ENCODE assay signal across 28 mouse cellular contexts in genomic region chr9:63802080-63802479, GRCm38 (mm10). TPM values are rescaled to one million over a fixed set of nuclear protein-coding genes. Genes with fewer than 3 reads are reported as not detected.
DNase-seq lines count a peak whose midpoint lies in the region; ATAC-seq and TF ChIP-seq lines count a peak whose summit lies in the region.
"Had no signal": no experiment of that assay in that cellular context is flagged by ENCODE, and none has a peak within 500 bp of the region (broad histone marks: within the 10 kb centered on the region; RNA-seq: fewer than 3 reads in every experiment).

No protein-coding gene starts in this region.

- TF ChIP-seq CTCF in kidney, adult 2 months (conservative IDR thresholded peaks at IDR 0.05; ENCODE audit: insufficient read depth, insufficient read length, low read depth, low read length): no peak

- no peak overlapping the region for H3K4me3 ChIP-seq in heart, embryonic 10.5 days
- no peak overlapping the region for H3K4me3 ChIP-seq in limb, embryonic 10.5 days
- no peak overlapping the region for H3K4me3 ChIP-seq in kidney, adult 2 months (ENCODE audit: insufficient read depth, low read depth, low read length)
- H3K4me3 ChIP-seq: embryonic facial prominence, embryonic 15.5 days; forebrain, embryonic 13.5 days; heart, adult 2 months; heart, embryonic 13.5 days; hindbrain, embryonic 15.5 days; liver, embryonic 15.5 days; midbrain, embryonic 12.5 days had no signal

- WGBS in heart, embryonic 10.5 days: 63% methylated on average over 5 of the region's 5 CpGs
- 68% methylated on average over 5 of the region's 5 CpGs for WGBS in limb, embryonic 10.5 days
- 79% methylated on average over 5 of the region's 5 CpGs for WGBS in kidney, adult 2 months

- H3K27me3 ChIP-seq in heart, embryonic 10.5 days (ENCODE audit: insufficient read depth, poor library complexity, severe bottlenecking): no peaks in the 10 kb centered on the region
- no peaks in the 10 kb centered on the region for H3K27me3 ChIP-seq in limb, embryonic 10.5 days (ENCODE audit: low read depth, poor library complexity, severe bottlenecking)
- no peaks in the 10 kb centered on the region for H3K27me3 ChIP-seq in kidney, adult 2 months (replicated peaks; ENCODE audit: control insufficient read depth, insufficient read depth, low read length)
- H3K27me3 ChIP-seq: embryonic facial prominence, embryonic 15.5 days; forebrain, embryonic 13.5 days; heart, embryonic 13.5 days; hindbrain, embryonic 15.5 days; liver, embryonic 15.5 days had no signal

- TF ChIP-seq POLR2A in kidney, adult 2 months (IDR thresholded peaks at IDR 0.05; ENCODE audit: low read depth, low read length): no peak

- DNase-seq in heart, embryonic 10.5 days (ENCODE audit: low spot score): no peak
- no peak for DNase-seq in heart, adult 11 months
- peak; percentile 59 for DNase-seq in CD4-positive helper T cell, adult 2 months (ENCODE audit: low read depth, low spot score)
- no peak for DNase-seq in limb, embryonic 10.5 days (ENCODE audit: low spot score)
- no peak for DNase-seq in embryo, embryonic 10.5 days (ENCODE audit: low spot score)
- no peak for DNase-seq in kidney, adult 2 months
- no peak for DNase-seq in lung, postnatal 10 days
- DNase-seq: adrenal gland, postnatal 10 days; cerebellum, adult 11 months; cerebellum, adult 9-10 months; gastrocnemius, postnatal 36 days; heart, adult 2 months; heart, postnatal 10 days; kidney, adult 9 months; kidney, postnatal 10 days; layer of hippocampus, adult 9-11 months; left cerebral cortex, postnatal 4 days; lung, embryonic 14.5 days; lung, postnatal 36 days; thymus, adult 2 months; thymus, postnatal 36 days had no signal

- peak; percentile 85 for ATAC-seq in activated CD4-positive, CD25-positive, alpha-beta regulatory T cell, adult 4 months
- ATAC-seq: forebrain, embryonic 13.5 days had no signal

- no peaks in the 10 kb centered on the region for H3K36me3 ChIP-seq in heart, embryonic 10.5 days
- no peaks in the 10 kb centered on the region for H3K36me3 ChIP-seq in limb, embryonic 10.5 days
- H3K36me3 ChIP-seq in kidney, adult 2 months (ENCODE audit: control insufficient read depth, insufficient read depth, low read length): no peaks in the 10 kb centered on the region
- H3K36me3 ChIP-seq: embryonic facial prominence, embryonic 15.5 days; heart, embryonic 13.5 days; hindbrain, embryonic 15.5 days; liver, embryonic 15.5 days; midbrain, embryonic 12.5 days had no signal

- peak overlapping the region; percentile 49; the same call in 1 of the 2 replicates for H3K27ac ChIP-seq in heart, embryonic 10.5 days
- H3K27ac ChIP-seq in limb, embryonic 10.5 days: peak overlapping the region; percentile 83
- H3K27ac ChIP-seq in kidney, adult 2 months (ENCODE audit: insufficient read depth, low read depth, low read length): no peak overlapping the region
- H3K27ac ChIP-seq: embryonic facial prominence, embryonic 15.5 days; forebrain, embryonic 13.5 days; heart, adult 2 months; heart, embryonic 13.5 days; hindbrain, embryonic 15.5 days; liver, embryonic 15.5 days; midbrain, embryonic 12.5 days had no signal

- no peaks in the 10 kb centered on the region for H3K9me3 ChIP-seq in heart, embryonic 10.5 days
- no peaks in the 10 kb centered on the region for H3K9me3 ChIP-seq in limb, embryonic 10.5 days (replicated peaks)
- H3K9me3 ChIP-seq: embryonic facial prominence, embryonic 15.5 days; forebrain, embryonic 13.5 days; heart, embryonic 13.5 days; hindbrain, embryonic 15.5 days; liver, embryonic 15.5 days; midbrain, embryonic 12.5 days had no signal

- H3K4me1 ChIP-seq in heart, embryonic 10.5 days: peaks cover 27% of the 10 kb centered on the region
- H3K4me1 ChIP-seq in limb, embryonic 10.5 days: peaks cover 36% of the 10 kb centered on the region
- H3K4me1 ChIP-seq in kidney, adult 2 months (ENCODE audit: control insufficient read depth, insufficient read depth, low read length): peaks cover 8% of the 10 kb centered on the region; the same call in 1 of the 2 replicates

RNA-seq across cellular contexts. Expression of gene Smad3, which starts 44.3 kb away (rescaled TPM):
- 15.2 and 20.0 TPM in 2 replicates for polyA plus RNA-seq in heart, embryonic 10.5 days (2016; fragmentation: Nextera tagmentation; extraction: Ambion mirVana)
- 10 to 100 TPM; 15.0 to 16.8 TPM for polyA plus RNA-seq in activated CD4-positive, CD25-positive, alpha-beta regulatory T cell, adult 4 months (2017; shearing (Covaris generic))
- 27.1 and 27.7 TPM in 2 replicates for polyA plus RNA-seq in limb, embryonic 10.5 days (2016; fragmentation: Nextera tagmentation; extraction: Ambion mirVana)
- 33.5 and 37.0 TPM in 2 replicates for polyA plus RNA-seq in kidney, adult 2 months (2012; rRNA removed)
